Mouse (Mus musculus): ENCODE results near the gene Stx4a. TPM values are rescaled to one million over a fixed set of nuclear protein-coding genes. Genes with fewer than 3 reads are reported as not detected.
"Not testable (repeated sequence)": the region's sequence is repeated elsewhere in the genome, so short reads cannot be mapped to it uniquely, and the experiment has no call there.

Stx4a gene
- total RNA-seq, 2 experiments from 2014 or later = 51.4 to 59.6 TPM

DNA sequence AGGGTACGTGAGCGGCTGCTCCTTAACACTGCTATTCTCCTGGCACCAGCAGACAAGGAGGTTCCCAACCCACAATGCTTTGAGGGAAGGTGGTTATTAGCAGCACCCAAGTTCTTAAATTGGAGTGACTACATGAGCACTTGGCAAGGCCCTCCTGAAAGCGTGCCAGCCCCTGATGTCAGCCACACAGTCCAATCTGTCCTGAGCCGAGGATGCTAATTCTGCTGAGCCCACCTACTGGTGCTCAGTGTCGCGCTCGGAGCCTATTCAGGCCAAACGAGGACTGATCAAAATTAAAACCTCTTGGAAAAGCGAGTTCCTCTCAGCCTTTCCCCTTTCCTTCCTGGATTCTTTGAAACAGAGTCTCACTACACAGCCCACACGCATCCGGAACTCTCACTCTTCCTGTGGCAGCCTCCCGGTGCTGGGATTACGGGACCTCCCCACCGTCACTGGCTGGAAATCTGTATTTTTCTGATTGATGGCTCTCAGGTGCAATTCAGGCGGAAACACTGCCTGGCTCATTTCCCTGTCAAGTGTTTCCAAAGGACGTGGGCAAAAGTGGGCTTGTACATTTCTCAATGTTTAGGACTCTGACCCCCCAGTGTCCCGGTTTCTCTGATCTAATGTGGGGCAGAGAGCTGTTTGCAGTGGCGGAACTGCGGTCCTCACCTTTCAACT is 9.7 kb upstream of the Stx4a start:
- peak; percentile 75 to 88 for DNase-seq (ENCODE audit: low spot score in 2 of 2)

DNA sequence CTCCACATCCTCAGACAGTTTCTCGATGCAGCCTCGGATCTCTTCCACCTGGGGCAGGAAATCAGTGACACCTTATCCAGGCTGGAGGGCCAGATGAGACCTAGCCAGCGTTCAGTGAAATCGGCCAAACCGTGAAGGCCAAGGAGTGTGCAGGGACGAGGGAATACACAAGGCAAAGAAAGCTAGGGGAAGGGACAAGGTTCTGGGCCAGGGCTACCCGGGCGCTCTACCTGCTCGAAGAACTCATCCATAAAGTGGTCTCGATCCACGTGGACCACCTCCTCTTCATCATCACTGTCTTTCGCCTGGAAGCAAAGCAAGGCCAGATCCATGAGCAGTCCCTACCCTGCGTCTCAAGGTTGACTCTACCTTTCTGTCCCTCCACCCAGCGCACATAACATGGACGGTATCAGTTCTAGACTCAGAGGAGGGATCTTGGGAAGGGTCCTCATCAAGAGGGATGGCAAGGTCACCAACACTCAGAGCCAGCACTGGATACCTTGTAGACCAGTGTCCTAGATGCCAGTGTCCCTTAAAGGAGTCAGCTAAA is 8.9 kb upstream of the Stx4a start:
- DNase-seq (ENCODE audit: low spot score in 2 of 2) = no peak

DNA sequence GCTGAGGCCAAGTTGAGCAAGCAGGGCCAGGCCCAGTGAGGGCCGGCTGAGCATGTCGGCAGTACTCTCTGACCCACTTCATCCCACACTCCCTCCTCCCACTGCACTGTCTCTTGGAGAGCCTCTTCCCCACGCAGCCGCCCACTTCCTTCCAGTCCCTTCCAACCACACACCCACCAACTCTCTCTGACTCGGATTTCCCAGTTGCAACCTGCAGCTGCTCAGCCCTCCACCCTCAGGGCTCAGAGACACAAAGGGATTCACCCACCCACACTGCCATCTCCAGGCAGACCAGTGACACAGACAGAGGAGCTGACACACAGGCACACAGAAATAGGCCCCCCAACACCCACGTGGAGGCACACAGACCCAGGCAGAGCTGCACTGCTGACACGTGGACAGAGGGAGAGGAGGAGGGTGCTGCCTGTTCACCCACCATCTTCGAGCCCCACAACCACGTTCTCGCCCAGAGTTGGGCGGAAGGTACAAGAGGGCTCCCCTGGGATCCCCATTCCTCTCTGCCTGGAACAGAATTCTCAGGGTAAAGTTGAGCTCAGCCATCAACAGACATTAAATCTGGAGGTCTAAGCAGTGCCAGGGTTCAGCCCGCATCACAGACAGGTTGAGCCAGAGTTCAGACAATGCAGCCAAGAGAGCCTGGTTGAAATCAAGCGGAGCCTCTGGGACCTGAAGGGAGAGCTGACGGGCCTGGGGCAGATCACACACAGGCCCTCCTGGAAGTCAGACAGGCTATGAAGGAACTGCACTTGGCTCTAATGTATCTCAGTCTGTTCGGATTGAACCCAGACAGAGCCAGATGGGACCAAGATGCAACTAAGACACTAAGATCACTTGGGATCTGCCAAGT is 7.9 kb upstream of the Stx4a start:
- peak; percentile 44 to 67 for DNase-seq (ENCODE audit: low spot score in 2 of 2)

DNA sequence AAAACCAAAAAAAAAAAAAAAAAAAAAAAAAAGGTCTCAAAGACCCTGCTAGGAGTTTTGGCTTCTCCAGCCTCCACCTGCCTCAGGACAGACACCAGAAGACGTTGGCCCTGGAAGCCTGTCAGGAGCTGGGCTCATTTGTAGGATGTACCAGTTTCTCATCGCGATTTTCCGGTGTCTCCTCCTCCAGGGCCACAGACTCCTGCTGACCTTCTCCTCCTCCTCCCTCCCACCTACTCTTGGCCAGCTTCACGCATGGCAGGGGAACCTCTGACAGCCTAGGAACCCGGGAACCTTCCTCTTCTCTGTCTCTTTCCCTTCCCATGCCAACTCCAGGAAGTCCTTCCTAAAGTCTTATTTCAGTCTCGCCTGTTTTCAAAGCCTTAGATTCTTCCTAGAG is 7.0 kb upstream of the Stx4a start:
- DNase-seq (ENCODE audit: low spot score in 2 of 2) = no peak

DNA sequence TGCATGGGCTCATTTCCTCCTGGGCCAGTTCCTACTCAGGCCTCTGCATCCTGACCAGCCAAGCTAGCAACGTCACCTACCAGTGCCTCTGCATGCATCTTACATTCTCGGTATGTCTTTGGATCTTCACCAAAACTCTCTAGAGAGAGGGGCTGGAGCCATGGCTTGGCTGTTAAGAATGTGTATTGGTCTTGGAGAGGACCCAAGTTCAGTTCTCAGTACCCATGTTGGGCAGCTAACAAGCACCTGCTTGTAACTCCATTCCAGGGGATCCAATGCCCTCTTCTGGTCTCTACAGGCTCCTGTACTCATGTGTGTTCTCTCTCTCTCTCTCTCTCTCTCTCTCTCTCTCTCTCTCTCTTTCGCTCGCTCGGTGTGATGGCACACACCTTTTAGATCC is 6.3 kb upstream of the Stx4a start:
- DNase-seq (ENCODE audit: low spot score in 2 of 2) = no peak

DNA sequence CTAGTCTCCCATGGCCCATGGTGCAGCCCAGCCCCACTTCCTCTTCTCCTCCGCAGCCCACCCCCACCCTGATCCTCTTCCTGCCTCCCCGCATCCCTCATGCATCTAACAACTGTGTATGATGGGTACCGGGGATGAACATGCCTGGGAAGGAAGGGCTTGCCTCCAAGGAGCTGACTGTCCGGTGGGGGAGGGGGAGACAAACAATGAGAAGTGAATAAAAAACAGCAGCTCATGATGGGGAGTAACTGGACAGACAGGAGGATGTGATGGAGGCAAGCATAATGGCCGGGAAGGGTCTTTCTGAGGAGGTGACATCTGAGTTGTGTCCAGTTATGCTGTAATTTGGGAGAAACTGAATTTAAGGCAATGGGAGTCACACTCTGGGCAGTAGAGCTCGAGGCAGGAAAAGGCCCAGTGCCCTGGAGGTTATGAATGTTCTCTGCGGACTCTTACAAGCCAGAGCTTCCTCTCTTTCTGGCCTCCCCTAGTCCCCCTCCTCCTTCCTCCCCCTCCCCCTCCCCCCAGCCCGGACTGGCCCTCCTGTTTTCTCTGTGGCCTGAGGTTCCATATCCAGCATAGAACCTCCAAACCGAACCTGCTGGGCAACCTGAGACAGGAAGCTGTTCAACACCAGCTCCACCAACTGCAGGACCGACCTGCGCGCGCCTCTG is 3.1 kb upstream of the Stx4a start:
- DNase-seq (ENCODE audit: low spot score in 2 of 2) = no peak

DNA sequence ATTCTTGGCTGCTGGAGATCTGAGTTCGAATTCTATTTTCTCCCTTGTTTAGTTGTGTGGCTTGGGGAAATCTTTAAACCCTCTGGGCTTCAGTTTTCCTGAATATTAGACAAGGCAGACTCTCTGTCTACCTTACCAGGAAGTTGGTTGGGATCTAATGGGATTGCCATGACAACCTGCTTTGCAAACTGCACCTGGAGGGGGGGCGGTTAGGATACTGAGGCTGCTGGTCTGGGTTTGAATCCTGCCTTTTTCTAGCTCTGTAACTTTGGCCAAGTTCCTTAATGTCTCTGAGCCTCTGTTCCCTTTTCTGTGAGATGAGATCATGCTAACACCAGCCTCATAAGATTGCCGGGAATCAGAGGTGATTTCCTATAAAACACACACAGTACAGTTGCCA is 1.6 kb upstream of the Stx4a start:
- no peak for DNase-seq (ENCODE audit: low spot score in 2 of 2)

DNA sequence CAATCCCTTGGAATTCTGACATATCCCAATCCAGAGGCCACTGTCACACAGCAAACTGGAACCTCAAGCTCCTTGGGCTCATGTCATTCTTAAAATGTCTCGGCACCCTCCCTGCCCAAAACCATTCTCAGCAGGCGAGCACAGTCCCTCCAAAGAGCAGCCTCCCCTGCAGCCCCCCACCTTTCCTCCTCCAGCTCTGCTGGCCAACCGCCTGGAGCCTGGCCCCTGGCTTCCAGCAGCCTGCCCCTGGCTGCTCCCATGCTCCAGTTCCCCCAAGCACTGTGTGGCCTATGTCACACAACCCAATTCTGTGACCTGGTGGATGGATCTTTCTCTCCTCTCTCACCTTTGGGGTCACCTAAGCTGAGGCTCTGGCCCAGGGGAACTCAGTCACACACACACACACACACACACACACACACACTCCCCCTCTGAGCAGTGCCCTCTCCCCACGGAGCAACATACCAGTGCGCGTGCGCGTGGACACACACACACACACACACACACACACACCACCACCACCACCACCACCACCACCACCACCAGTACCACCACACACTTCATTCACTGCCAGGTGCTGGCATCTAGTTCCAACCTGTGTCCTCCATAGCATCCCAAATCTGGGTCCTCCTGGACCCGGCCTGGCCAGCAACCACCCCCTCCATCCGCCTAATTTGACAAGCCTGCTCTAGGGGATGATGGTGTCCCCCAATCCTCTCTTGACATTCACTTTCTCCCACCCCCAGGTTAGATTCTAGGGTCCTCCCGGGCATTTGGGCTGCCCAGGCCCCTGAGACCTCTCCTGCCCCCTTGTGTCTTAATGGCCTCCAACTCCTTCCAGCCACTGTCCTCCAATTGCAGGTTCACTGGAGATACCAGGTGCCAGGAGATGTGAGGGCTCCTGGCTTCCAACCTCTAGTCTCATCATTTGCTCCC is 590 bp upstream of the Stx4a start:
- DNase-seq (ENCODE audit: low spot score in 2 of 2) = peak in 1 of 2 experiments; percentile 29

DNA sequence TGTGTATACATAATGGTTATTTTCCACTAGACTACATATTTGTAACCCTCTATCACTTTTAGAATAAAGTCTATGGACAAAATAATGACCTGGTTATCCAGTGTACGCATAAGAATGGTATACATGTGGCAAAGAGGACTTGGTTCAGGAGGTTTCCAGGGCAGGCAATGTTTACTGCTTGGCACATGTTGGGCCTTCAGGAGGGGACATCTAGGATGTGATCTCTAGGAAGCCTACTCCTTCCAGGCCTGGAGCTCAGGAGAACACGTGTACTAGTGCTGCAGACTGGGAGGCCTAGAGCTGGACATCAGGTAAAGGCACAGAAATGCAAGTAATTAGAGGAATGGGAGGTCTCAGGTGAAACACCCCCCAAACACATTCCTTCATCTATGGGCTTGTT is 11.5 kb downstream of the Stx4a start:
- no peak for DNase-seq (ENCODE audit: low spot score in 2 of 2)

DNA sequence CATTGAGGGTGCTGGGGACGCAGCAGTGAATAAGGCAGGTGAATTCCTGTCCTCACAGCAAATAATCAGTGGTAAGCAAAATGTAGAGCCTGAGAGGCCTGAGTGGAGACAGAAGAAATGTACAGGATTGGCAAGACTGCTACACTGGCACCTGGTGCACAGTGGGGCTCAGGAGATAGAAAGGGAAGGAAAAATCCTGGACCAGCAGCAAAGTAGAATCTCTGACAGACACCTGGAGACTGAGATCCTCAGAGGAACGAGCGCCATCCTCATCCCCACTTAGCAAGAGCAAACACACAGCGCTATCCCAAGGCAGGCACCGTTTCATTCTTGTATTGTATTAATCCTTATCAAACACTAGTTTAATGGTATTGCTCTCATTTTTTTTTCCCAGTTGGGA is 13.4 kb downstream of the Stx4a start:
- no peak for DNase-seq (ENCODE audit: low spot score in 2 of 2)

DNA sequence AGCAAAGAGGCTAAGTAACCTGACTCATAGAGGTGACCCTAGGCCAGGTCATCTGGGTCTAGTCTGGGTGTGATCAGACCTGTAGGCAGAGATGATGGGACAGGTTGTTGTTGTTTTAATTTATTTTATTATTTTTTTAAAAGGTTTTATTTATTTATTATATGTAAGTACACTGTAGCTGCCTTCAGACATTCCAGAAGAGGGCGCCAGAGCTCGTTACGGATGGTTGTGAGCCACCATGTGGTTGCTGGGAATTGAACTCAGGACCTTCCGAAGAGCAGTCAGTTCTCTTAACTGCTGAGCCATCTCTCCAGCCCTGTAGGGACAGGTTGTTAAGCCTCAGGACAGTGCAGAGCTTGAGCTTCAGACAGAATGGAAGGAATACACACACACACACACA is 13.8 kb downstream of the Stx4a start:
- DNase-seq (ENCODE audit: low spot score in 2 of 2) = not testable (repeated sequence)

DNA sequence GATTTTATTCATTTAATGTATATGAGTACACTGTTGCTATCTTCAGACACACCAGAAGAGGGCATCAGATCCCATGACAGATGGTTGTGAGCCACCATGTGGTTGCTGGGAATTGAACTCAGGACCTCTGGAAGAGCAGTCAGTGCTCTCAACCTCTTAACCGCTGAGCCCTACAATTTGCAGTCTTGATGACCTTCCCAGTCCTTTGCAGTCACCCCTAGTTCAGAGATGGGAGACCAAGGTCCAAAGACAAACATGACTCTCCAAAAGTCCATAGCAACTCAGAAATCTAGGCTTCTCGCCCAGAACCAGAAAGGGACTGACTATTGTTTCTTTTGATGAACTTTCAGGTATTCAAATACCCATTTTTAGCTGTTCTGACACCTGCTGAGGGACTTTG is 15.9 kb downstream of the Stx4a start:
- DNase-seq (ENCODE audit: low spot score in 2 of 2) = not testable (repeated sequence)

DNA sequence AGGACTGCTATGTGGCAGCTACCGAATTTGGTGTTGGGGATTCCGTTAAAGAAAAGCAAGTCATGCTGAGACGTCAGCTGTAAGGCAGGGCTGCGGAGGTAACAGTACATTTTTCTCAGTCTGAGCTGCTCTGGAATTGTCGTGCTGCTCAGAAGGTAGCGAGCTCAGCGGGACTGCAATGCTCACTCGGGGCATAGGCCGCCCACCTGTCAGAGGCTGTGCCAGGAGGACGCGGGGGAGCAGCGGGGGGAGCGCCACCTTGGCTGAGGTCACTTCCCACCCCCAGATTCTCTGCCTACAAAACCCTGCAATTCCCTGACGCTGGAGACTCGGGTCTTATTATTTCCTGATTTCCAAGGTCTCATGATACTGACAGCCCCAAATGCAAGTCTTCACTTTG is 16.8 kb downstream of the Stx4a start:
- DNase-seq (ENCODE audit: low spot score in 2 of 2) = no peak

DNA sequence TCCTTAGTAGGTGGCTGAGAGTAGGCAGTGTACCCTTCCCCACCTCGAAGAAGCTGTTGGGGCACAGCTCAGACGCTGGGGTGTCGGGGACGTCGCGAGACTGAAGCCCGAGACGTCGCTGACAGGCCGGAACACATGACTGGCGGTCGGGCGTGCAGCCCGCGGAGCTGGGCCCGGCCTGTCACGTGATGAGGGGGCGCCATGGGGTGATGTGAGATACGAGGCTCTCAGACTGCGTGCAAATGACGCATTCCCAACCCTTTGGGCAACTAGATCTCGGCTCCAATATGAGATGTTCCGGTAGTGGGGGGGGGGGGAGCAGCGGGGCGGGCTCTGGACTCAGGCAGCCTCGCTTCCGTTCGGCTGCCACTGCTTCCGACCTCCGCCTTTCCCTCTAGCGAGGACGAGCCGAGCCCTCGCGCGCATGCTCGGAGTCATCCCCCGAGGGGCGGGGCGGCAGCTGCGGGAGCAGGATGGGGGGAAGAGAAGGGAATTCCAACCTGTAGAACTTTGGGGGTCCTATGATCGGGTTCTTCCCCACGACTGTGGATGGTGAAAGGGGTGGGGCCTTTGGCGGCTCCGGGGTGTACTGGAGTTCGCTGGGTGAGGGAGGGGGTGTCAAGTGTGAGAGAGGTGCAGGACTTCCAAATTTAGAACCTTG is 17.4 kb downstream of the Stx4a start:
- peak; percentile 95 to 97 for DNase-seq (ENCODE audit: low spot score in 2 of 2)

DNA sequence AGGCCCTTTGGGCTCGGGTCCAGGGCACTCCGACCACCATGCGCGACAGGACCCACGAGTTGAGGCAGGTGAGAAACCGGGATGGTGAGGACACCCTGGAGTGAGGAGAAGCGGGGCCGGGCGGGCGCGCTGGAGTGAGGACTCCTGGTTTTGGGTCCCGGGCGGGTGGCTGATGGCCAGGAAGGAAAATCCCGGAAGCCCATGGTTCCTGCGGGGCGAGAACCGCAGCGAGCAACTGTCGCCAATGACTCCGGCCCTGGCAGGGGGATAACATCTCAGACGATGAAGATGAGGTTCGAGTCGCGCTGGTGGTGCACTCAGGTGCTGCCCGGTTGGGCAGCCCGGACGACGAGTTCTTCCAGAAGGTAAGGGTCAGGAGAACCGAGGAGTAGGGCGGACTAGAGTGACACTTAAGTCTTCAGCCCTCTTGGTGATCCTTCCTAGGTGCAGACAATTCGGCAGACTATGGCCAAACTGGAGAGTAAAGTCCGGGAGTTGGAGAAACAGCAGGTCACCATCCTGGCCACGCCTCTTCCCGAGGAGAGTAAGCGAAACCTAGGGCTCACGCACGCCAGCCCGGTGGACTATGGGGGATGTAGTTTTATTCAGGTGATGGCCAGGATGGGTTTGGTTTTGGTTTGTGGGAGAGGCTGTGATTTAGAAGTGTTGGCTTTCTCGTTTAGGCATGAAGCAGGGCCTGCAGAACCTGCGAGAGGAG is 18.1 kb downstream of the Stx4a start:
- DNase-seq (ENCODE audit: low spot score in 2 of 2) = peak; percentile 64 to 84

DNA sequence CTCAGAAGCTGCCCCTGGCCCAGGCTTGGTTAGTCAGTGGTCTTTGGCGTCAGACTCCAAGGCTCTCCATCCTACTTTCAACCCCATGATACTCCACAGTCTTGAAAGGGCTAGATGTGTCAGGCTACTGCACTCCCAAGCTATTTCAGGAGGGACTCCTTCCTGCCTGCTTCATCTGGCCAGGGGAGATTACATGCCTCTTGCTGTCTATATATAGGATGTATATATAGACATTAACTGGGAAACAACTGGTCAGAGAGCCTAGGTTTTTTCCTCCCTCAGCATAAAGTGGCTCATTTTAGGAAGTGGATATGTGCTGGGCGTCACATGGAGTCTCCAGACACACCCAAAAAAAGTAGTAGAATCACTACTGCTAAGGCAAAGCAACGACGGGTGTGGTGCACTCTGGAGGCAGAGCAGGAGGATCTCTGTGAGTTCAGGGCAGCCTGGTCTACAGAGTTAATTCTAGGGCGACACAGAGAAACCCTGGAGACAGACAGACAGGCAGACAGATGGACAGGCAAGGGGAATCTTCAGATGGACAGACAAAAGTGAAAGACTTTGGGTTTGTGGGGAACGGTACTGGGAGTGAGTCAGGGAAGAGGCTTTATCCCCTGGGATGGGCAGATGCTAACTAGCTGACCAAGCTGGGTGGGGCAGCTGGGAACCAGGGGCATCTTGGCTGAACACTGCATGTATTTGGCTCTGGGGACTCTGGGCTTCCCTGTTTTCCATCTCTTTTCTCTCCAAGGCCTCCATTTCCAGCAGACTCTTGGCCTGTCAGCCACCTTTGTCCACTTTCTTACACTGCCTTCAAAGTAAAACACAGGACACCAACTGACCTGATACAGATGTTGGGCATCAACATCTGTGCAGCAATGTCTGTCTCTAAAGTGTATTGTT is 26.1 kb downstream of the Stx4a start:
- no peak for DNase-seq (ENCODE audit: low spot score in 2 of 2)

DNA sequence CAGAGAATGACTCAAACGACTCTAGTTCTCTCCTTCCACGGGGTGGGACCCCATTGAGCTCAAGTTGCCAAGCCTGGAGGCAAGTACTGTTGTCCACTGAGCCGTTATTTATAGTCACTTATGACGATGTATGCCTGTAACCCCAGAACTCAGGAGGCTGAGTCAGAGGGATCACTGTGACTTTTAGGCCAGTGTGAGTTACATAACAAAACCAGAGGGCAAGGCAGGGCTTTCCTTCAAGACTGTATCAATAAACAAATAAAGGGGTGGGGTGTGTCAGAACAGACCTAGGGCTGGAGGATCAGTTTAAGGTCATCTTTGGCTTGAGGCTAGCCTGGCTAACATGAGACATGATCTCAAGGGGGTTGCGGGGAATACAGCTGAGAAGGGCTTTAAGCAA is 26.8 kb downstream of the Stx4a start:
- DNase-seq (ENCODE audit: low spot score in 2 of 2) = no peak

DNA sequence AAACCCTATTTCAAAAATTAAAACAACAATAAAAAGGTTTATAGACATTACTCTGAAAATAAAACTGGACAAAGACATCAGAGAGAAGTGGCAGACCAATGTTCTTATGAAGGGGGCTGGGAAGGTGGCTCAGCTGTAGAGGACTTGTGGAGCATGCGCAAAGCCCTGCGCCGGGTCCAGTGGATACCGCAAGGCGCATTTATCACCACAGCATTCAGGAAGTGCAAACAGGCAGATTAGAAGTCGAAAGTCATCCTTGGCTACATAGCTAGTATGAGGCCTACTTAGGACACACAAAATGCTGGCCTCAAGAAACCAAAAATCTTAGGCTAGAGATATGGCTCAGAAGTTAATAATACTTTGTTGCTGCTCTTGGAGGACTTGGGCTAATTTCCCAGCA is 34.2 kb downstream of the Stx4a start:
- DNase-seq (ENCODE audit: low spot score in 2 of 2) = no peak
